Mouse (Mus musculus): ENCODE measurements around the gene Kcnb1. TPM values are rescaled to one million over a fixed set of nuclear protein-coding genes. Genes with fewer than 3 reads are reported as not detected.

Kcnb1 gene
- polyA plus RNA-seq, 1 experiment: 1.3 TPM

- 86% methylated on average over 15 of the region's 15 CpGs for WGBS
- no peak for DNase-seq (ENCODE audit: low read depth in 1 of 2, low spot score in 2 of 2)
These were observed 134.6 kb downstream of the Kcnb1 start for GRCm38 (mm10) chr2:167055386-167055785.

GRCm38 (mm10) chr2:167053127-167053844 lies 136.7 kb downstream of the Kcnb1 start:
- 81% methylated on average over 9 of the region's 9 CpGs for WGBS

More at GRCm38 (mm10) chr2:167055386-167055785, 134.6 kb downstream of the Kcnb1 start:
- TF ChIP-seq CTCF (IDR thresholded peaks at IDR 0.05; ENCODE audit: extremely low read depth, insufficient read depth, insufficient read length, insufficient replicate concordance) (no peak), POLR2A (IDR thresholded peaks at IDR 0.05; ENCODE audit: low read depth, low read length) (no peak)
- peaks cover 7% of the 10 kb centered on the region; the same call in 1 of the 2 replicates for H3K4me1 ChIP-seq (ENCODE audit: control insufficient read depth, insufficient read depth, insufficient read length)
- no peak overlapping the region for H3K27ac ChIP-seq (ENCODE audit: insufficient read depth, low read length)
- peaks cover 32% of the 10 kb centered on the region for H3K36me3 ChIP-seq (ENCODE audit: control insufficient read depth, insufficient read depth, low read length)
- H3K4me3 ChIP-seq (ENCODE audit: extremely low read depth, insufficient read depth, insufficient read length): no peak overlapping the region
- H3K27me3 ChIP-seq (ENCODE audit: control insufficient read depth, insufficient read depth, low read length): no peaks in the 10 kb centered on the region

DNA sequence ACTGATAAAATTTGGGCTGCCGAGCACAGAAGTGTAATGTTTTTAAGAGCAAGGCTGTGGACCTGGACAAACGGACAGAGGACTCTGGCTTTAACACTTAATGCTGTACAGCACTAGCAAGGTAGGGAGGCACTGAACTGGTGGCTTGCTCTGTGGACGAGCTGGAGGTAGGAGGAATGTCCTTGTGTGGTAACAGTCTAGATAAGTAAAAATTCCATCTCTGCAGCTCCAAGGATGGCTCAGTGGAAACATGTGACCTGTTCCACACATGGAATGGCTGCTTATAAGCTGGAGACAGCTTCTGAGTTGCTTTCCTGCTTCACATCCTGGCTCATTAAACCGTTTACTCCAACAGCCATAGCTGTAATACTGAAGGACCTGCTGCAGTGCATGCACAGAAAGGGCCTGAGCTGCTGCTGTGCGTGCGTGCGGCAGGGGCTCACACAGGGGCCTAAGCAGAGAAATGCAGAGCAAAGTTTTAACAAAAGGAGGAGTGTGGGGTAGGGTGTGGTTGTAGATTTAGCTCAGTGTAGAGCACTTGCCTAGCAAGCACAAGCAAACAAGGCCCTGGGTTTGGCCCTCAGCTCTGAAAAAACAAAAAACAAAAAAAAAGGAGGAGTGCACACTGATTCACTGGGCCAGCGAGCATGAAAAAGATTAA lies 141.1 kb downstream of the Kcnb1 start:
- peaks cover 53% of the 10 kb centered on the region for H3K36me3 ChIP-seq (ENCODE audit: control insufficient read depth, insufficient read depth, low read length)
- TF ChIP-seq CTCF (IDR thresholded peaks at IDR 0.05; ENCODE audit: extremely low read depth, insufficient read depth, insufficient read length, insufficient replicate concordance) (no peak), POLR2A (IDR thresholded peaks at IDR 0.05; ENCODE audit: low read depth, low read length) (no peak)
- H3K4me1 ChIP-seq (ENCODE audit: control insufficient read depth, insufficient read depth, insufficient read length): no peaks in the 10 kb centered on the region
- WGBS: 93% methylated on average over 8 of the region's 8 CpGs
- DNase-seq (ENCODE audit: low read depth in 1 of 2, low spot score in 2 of 2): no peak
- H3K27ac ChIP-seq (ENCODE audit: insufficient read depth, low read length): no peak overlapping the region
- no peak overlapping the region for H3K4me3 ChIP-seq (ENCODE audit: extremely low read depth, insufficient read depth, insufficient read length)
- no peaks in the 10 kb centered on the region for H3K27me3 ChIP-seq (ENCODE audit: control insufficient read depth, insufficient read depth, low read length)

More at GRCm38 (mm10) chr2:167053127-167053844, 136.7 kb downstream of the Kcnb1 start:
- Histone ChIP-seq H3K4me3 (ENCODE audit: extremely low read depth, insufficient read depth, insufficient read length) (no peak overlapping the region), H3K36me3 (ENCODE audit: control insufficient read depth, insufficient read depth, low read length) (peaks cover 48% of the 10 kb centered on the region), H3K27ac (ENCODE audit: insufficient read depth, low read length) (no peak overlapping the region), H3K4me1 (ENCODE audit: control insufficient read depth, insufficient read depth, insufficient read length) (peaks cover 6% of the 10 kb centered on the region; the same call in 1 of the 2 replicates), H3K27me3 (ENCODE audit: control insufficient read depth, insufficient read depth, low read length) (no peaks in the 10 kb centered on the region)
- DNase-seq (ENCODE audit: low read depth in 1 of 2, low spot score in 2 of 2): no peak
- no peak for TF ChIP-seq POLR2A (IDR thresholded peaks at IDR 0.05; ENCODE audit: low read depth, low read length)

GRCm38 (mm10) chr2:167048223-167048622 lies 141.7 kb downstream of the Kcnb1 start:
- no peaks in the 10 kb centered on the region for H3K27me3 ChIP-seq (ENCODE audit: control insufficient read depth, insufficient read depth, low read length)
- no peak for DNase-seq (ENCODE audit: low read depth in 1 of 2, low spot score in 2 of 2)
- H3K4me3 ChIP-seq (ENCODE audit: extremely low read depth, insufficient read depth, insufficient read length): no peak overlapping the region
- TF ChIP-seq POLR2A (IDR thresholded peaks at IDR 0.05; ENCODE audit: low read depth, low read length): no peak
- TF ChIP-seq CTCF (IDR thresholded peaks at IDR 0.05; ENCODE audit: extremely low read depth, insufficient read depth, insufficient read length, insufficient replicate concordance): no peak
- no peaks in the 10 kb centered on the region for H3K4me1 ChIP-seq (ENCODE audit: control insufficient read depth, insufficient read depth, insufficient read length)
- H3K27ac ChIP-seq (ENCODE audit: insufficient read depth, low read length): no peak overlapping the region
- WGBS: 96% methylated on average over 10 of the region's 10 CpGs
- H3K36me3 ChIP-seq (ENCODE audit: control insufficient read depth, insufficient read depth, low read length): peaks cover 55% of the 10 kb centered on the region

Other genes with a start within 250 kb of the Kcnb1 start
- 15.2 and 15.6 TPM in 2 replicates for gene Stau1, start 193.9 kb downstream of the Kcnb1 start, polyA plus RNA-seq (2012; rRNA removed)
- gene Ddx27, start 175.0 kb downstream of the Kcnb1 start, polyA plus RNA-seq (2012; rRNA removed): 27.4 and 32.9 TPM in 2 replicates
- 29.9 and 33.9 TPM in 2 replicates for gene Znfx1, start 127.1 kb downstream of the Kcnb1 start, polyA plus RNA-seq (2012; rRNA removed)
- 6.4 and 12.9 TPM in 2 replicates for gene Ptgis, start 50.4 kb upstream of the Kcnb1 start, polyA plus RNA-seq (2012; rRNA removed)
- gene B4galt5, start 159.0 kb upstream of the Kcnb1 start, polyA plus RNA-seq (2012; rRNA removed): 20.5 and 22.6 TPM in 2 replicates
- gene Slc9a8, start 231.6 kb upstream of the Kcnb1 start, polyA plus RNA-seq (2012; rRNA removed): 47.7 and 53.8 TPM in 2 replicates

All from spleen, adult 2 months (tissue).